Mouse (Mus musculus): ENCODE measurements at regions not wholly inside any gene's neighbourhood (a gene's known extent, or its start where the extent isn't known, plus 50 kb on each side); places are given as distances from the start of the nearest gene placed in this dataset.

GRCm38 (mm10) chr13:84612497-84612896 is 390.4 kb downstream of the Tmem161b start:
- no peak overlapping the region for H3K27ac ChIP-seq (ENCODE audit: insufficient read depth, low read length)
- TF ChIP-seq CTCF (IDR thresholded peaks at IDR 0.05; ENCODE audit: extremely low read depth, insufficient read depth, low read length) (no peak), POLR2A (IDR thresholded peaks at IDR 0.05; ENCODE audit: extremely low read depth, insufficient read depth, low read length) (no peak)

DNA sequence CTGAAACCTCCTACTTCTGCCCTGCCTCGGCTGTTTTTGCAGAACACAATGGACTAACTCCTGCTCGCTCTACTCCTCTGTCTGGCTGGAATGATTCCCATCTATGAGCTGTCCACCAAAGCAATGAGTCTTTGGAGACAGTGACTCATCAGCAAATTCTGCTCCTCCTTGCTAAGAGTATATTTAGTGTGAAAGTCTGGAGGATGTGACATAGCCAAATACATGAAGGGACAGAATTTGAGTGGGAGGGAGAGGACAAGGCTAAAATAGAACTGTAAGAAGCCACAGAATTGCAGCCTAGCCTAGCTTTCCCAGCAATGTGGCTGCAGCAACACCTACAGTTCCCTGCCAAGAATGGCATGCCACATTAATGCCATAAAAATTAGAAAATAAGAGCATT is 390.9 kb downstream of the Tmem161b start:
- Histone ChIP-seq H3K27ac (ENCODE audit: insufficient read depth, low read length) (no peak overlapping the region), H3K4me1 (ENCODE audit: control insufficient read depth, insufficient read depth, low read length) (no peaks in the 10 kb centered on the region), H3K4me3 (ENCODE audit: insufficient read depth, low read length) (no peak overlapping the region)
- no peak for TF ChIP-seq POLR2A (IDR thresholded peaks at IDR 0.05; ENCODE audit: extremely low read depth, insufficient read depth, low read length)
- peak; percentile 70 for TF ChIP-seq CTCF (IDR thresholded peaks at IDR 0.05; ENCODE audit: extremely low read depth, insufficient read depth, low read length)

More at GRCm38 (mm10) chr13:84612497-84612896, 390.4 kb downstream of the Tmem161b start:
- H3K4me1 ChIP-seq (ENCODE audit: control insufficient read depth, insufficient read depth, low read length), result no peaks in the 10 kb centered on the region
- H3K4me3 ChIP-seq (ENCODE audit: insufficient read depth, low read length), result no peak overlapping the region

DNA sequence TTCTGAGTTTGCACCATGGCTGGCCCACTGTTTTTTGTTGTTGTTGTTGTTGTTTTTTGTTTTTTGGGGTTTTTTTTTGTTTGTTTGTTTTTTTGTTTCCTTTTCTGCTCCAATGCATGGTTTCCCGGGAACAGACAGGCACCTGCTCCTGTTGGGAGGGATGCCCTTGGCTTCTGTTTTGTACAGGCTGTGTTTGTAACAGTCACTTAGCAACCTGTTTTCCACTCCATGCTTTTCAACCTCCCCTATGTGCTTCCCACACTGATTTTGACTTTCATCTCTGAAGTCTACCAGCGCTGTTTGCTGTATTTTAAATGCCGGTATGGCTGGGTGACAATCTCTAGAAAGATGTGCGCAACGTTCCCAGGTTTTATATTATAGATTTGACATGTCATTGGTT is 402.6 kb downstream of the Tmem161b start:
- peaks cover 1% of the 10 kb centered on the region; the same call in 1 of the 2 replicates for H3K4me1 ChIP-seq (ENCODE audit: control insufficient read depth, insufficient read depth, low read length)
- TF ChIP-seq POLR2A (IDR thresholded peaks at IDR 0.05; ENCODE audit: extremely low read depth, insufficient read depth, low read length), result no peak
- no peak for TF ChIP-seq CTCF (IDR thresholded peaks at IDR 0.05; ENCODE audit: extremely low read depth, insufficient read depth, low read length)
- no peak overlapping the region for H3K27ac ChIP-seq (ENCODE audit: insufficient read depth, low read length)
- H3K4me3 ChIP-seq (ENCODE audit: insufficient read depth, low read length), result no peak overlapping the region

DNA sequence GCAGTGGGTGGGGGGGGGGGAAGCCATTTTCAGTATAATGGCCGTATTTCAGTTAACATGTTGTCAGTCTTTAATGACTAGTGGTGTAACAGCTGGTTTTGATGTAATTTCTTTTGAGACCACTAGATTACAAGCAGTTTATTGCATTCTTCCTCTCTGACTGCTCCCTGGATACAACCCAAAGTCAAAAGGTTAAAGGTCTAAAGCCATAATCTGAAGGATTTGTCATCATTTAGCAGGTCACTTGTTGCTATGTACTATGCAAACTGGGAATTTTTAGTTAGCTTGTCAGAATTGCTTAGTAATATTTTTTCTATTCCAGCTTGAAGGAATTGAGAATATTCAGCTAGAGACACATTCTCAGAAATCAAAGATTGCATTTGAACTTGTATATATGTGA is 403.4 kb downstream of the Tmem161b start:
- no peak for TF ChIP-seq CTCF (IDR thresholded peaks at IDR 0.05; ENCODE audit: extremely low read depth, insufficient read depth, low read length)
- peaks cover 1% of the 10 kb centered on the region; the same call in 1 of the 2 replicates for H3K4me1 ChIP-seq (ENCODE audit: control insufficient read depth, insufficient read depth, low read length)
- H3K27ac ChIP-seq (ENCODE audit: insufficient read depth, low read length), result no peak overlapping the region
- no peak overlapping the region for H3K4me3 ChIP-seq (ENCODE audit: insufficient read depth, low read length)

DNA sequence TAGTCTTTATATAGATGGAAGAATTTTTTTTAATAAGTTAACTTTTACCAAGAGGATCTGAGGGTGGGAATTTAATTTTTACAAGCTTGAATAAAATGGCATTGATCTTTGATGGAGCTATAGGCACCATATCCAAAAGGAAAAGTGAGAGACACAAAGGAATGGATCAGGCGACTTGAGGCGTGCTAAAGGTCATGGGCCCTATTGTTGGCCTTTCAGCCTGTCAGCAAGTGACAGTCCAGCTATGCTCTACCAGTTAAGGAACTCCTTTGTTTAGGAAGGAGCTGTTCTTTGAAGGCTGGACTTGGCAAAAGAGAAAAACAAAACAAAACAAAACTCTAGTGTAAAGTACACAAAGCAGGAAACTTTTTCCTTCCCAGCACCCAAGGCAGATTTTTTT is 403.8 kb downstream of the Tmem161b start:
- no peak for TF ChIP-seq POLR2A (IDR thresholded peaks at IDR 0.05; ENCODE audit: extremely low read depth, insufficient read depth, low read length)
- no peak for TF ChIP-seq CTCF (IDR thresholded peaks at IDR 0.05; ENCODE audit: extremely low read depth, insufficient read depth, low read length)
- H3K4me3 ChIP-seq (ENCODE audit: insufficient read depth, low read length), result no peak overlapping the region
- H3K4me1 ChIP-seq (ENCODE audit: control insufficient read depth, insufficient read depth, low read length), result peaks cover 1% of the 10 kb centered on the region; the same call in 1 of the 2 replicates
- no peak overlapping the region for H3K27ac ChIP-seq (ENCODE audit: insufficient read depth, low read length)

DNA sequence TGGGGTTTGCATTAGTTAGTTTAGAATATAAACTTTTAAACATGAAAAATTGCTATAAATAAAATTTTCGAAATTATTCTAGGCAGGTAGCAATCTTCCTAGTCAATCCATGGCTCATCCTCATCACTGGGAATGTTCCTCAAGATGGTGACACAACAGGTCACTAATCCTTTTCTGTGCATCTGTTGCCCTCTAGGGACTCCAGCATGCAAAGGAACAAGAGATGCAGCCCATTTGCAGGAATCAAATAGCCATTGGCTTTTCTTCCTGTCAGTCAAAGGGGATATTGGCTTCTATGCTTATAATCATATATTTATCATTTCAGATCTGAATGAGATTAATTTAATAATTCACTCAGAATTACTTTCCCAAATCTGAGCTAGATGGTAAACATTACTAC is 404.3 kb downstream of the Tmem161b start:
- no peak overlapping the region for H3K27ac ChIP-seq (ENCODE audit: insufficient read depth, low read length)
- H3K4me3 ChIP-seq (ENCODE audit: insufficient read depth, low read length), result no peak overlapping the region
- TF ChIP-seq POLR2A (IDR thresholded peaks at IDR 0.05; ENCODE audit: extremely low read depth, insufficient read depth, low read length) (no peak), CTCF (IDR thresholded peaks at IDR 0.05; ENCODE audit: extremely low read depth, insufficient read depth, low read length) (peak; percentile 20; the same call in 1 of the 2 replicates)
- peaks cover 1% of the 10 kb centered on the region; the same call in 1 of the 2 replicates for H3K4me1 ChIP-seq (ENCODE audit: control insufficient read depth, insufficient read depth, low read length)

GRCm38 (mm10) chr13:84630686-84631085 is 408.6 kb downstream of the Tmem161b start:
- no peak overlapping the region for H3K27ac ChIP-seq (ENCODE audit: insufficient read depth, low read length)
- TF ChIP-seq POLR2A (IDR thresholded peaks at IDR 0.05; ENCODE audit: extremely low read depth, insufficient read depth, low read length), result no peak
- no peak for TF ChIP-seq CTCF (IDR thresholded peaks at IDR 0.05; ENCODE audit: extremely low read depth, insufficient read depth, low read length)
- no peak overlapping the region for H3K4me3 ChIP-seq (ENCODE audit: insufficient read depth, low read length)
- no peaks in the 10 kb centered on the region; the same call in 1 of the 2 replicates for H3K4me1 ChIP-seq (ENCODE audit: control insufficient read depth, insufficient read depth, low read length)

DNA sequence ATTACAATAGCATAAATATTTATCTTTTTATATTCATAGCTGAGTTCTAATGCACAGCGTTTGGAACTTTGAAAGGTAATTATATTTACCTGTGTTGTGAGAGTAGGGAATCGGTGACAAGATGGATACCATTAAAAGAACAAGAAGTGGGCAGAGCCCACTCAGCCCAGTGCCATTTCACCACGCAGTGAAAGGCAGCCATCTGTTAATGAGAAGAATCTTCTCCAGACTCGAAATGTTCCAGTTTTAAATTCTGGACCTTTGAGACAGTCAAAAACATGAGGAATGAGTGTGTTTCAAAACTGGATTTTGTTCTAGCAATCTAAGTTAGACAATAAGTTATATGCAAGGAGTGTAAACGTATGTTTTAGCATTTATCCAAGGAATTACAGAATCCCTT is 410.4 kb downstream of the Tmem161b start:
- TF ChIP-seq CTCF (IDR thresholded peaks at IDR 0.05; ENCODE audit: extremely low read depth, insufficient read depth, low read length), result no peak
- TF ChIP-seq POLR2A (IDR thresholded peaks at IDR 0.05; ENCODE audit: extremely low read depth, insufficient read depth, low read length), result no peak
- H3K4me1 ChIP-seq (ENCODE audit: control insufficient read depth, insufficient read depth, low read length), result no peaks in the 10 kb centered on the region; the same call in 1 of the 2 replicates
- H3K27ac ChIP-seq (ENCODE audit: insufficient read depth, low read length), result no peak overlapping the region
- H3K4me3 ChIP-seq (ENCODE audit: insufficient read depth, low read length), result no peak overlapping the region

GRCm38 (mm10) chr13:84636831-84637230 is 414.7 kb downstream of the Tmem161b start:
- H3K27ac ChIP-seq (ENCODE audit: insufficient read depth, low read length), result no peak overlapping the region
- no peak for TF ChIP-seq CTCF (IDR thresholded peaks at IDR 0.05; ENCODE audit: extremely low read depth, insufficient read depth, low read length)

GRCm38 (mm10) chr13:84637606-84638005 is 415.5 kb downstream of the Tmem161b start:
- no peak for TF ChIP-seq POLR2A (IDR thresholded peaks at IDR 0.05; ENCODE audit: extremely low read depth, insufficient read depth, low read length)
- Histone ChIP-seq H3K4me3 (ENCODE audit: insufficient read depth, low read length) (no peak overlapping the region), H3K4me1 (ENCODE audit: control insufficient read depth, insufficient read depth, low read length) (no peaks in the 10 kb centered on the region), H3K27ac (ENCODE audit: insufficient read depth, low read length) (no peak overlapping the region)

More at GRCm38 (mm10) chr13:84636831-84637230, 414.7 kb downstream of the Tmem161b start:
- Histone ChIP-seq H3K4me3 (ENCODE audit: insufficient read depth, low read length) (no peak overlapping the region), H3K4me1 (ENCODE audit: control insufficient read depth, insufficient read depth, low read length) (no peaks in the 10 kb centered on the region)
